Mouse (Mus musculus) stomach, embryonic 15.5 days (tissue): ENCODE measurements around the gene Cdcp2. TPM values are rescaled to one million over a fixed set of nuclear protein-coding genes. Genes with fewer than 3 reads are reported as not detected.
A peak's percentile ranks its signal among the peaks of the same experiment; 100 is the strongest.

Experiments
- ATAC-seq: fragments of 200-750 bp; cut with Nextera tagmentation; 2 replicates; pipeline ENCODE4 v1.8.0; 2017; ENCODE audit warnings: low read depth, moderate number of reproducible peaks, moderate TSS enrichment; ENCODE audit not compliant: insufficient read depth, low FRiP score
- H3K27ac ChIP-seq: fragments of 300-500 bp; sonication (generic); 2 replicates; pipeline ENCODE4 v1.5.1; 2015; ENCODE audit warnings: mild to moderate bottlenecking, inconsistent platforms
- H3K27me3 ChIP-seq: fragments of 300-500 bp; sonication (generic); replicated peaks from 2 replicates; pipeline ENCODE4 v1.6.1; 2015; ENCODE audit warnings: inconsistent platforms
- H3K36me3 ChIP-seq: fragments of 300-500 bp; sonication (generic); 2 replicates; pipeline ENCODE4 v1.6.1; 2015; ENCODE audit warnings: inconsistent platforms
- H3K4me1 ChIP-seq: fragments of 300-500 bp; sonication (generic); 2 replicates; pipeline ENCODE4 v1.6.1; 2015; ENCODE audit warnings: inconsistent platforms
- H3K4me2 ChIP-seq: fragments of 300-500 bp; sonication (generic); 2 replicates; pipeline ENCODE4 v1.6.1; 2015; ENCODE audit warnings: mild to moderate bottlenecking, inconsistent platforms
- H3K4me3 ChIP-seq: fragments of 300-500 bp; sonication (generic); replicated peaks from 2 replicates; pipeline ENCODE4 v1.5.1; 2015; ENCODE audit warnings: inconsistent platforms
- H3K9ac ChIP-seq: fragments of 300-500 bp; sonication (generic); 2 replicates; pipeline ENCODE4 v1.6.1; 2015; ENCODE audit warnings: inconsistent platforms
- H3K9me3 ChIP-seq: fragments of 300-500 bp; sonication (generic); 2 replicates; pipeline ENCODE4 v1.6.1; 2016; ENCODE audit warnings: inconsistent platforms
- WGBS: fragments of 180-500 bp; shearing (Covaris S2); methylation state at CpG from one replicate; pipeline ENCODE4 v1.1.7; 2015; 5-methylcytosine and 5-hydroxymethylcytosine counted together
- polyA plus RNA-seq: library from polyadenylated mRNA; unstranded; fragments of >200 nt; fragmentation: Nextera tagmentation; extraction: Ambion mirVana; gene quantifications from 2 replicates; pipeline ENCODE4 v1.2.1, GENCODE M21; 2015

Gene Cdcp2
- polyA plus RNA-seq, result not detected in 2 replicates

DNA sequence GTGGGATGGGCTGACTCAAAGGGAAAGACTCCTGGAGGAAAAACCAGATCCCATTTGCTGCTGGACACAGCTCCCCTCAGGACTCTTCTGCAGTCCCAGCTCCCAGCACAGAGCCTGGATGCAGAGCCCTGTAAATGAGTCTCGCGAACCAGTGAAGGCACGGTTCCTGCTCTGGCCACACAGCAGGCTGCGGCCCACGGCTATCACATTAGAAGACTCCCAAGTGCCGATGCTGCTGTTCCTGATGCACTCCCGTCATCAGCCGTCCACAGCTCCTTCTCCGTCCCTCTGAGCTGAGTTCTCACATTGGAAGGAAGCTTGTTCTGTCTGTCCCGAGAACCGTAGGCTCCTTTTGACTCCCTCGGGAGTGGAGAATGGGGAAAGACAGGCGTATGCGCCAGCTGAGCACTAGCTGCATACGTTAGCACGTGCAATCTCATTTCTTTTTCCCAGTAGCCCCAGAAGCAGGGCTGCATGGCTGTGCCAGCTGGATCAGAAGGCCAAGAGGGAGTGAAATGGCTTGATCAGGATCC is at the start of gene Cdcp2:
Gene Cdcp2 (plus strand): TSS at position 51 of the 533 bp plus-strand sequence.
- no peaks in the 10 kb centered on the region for H3K36me3 ChIP-seq
- peak within 1 kb of the TSS; percentile 23 for H3K4me2 ChIP-seq
- 63% methylated on average over 16 of the region's 16 CpGs for whole genome bisulfite sequencing
- no peaks in the 10 kb centered on the region for H3K9me3 ChIP-seq
- H3K27me3 ChIP-seq, result no peaks in the 10 kb centered on the region
- H3K27ac ChIP-seq, result no peak within 1 kb of the TSS
- H3K4me3 ChIP-seq, result no peak within 1 kb of the TSS
- peaks cover 6% of the 10 kb centered on the region; the same call in 1 of the 2 replicates for H3K4me1 ChIP-seq
- ATAC-seq, result no peak
- H3K9ac ChIP-seq, result no peak within 1 kb of the TSS

DNA sequence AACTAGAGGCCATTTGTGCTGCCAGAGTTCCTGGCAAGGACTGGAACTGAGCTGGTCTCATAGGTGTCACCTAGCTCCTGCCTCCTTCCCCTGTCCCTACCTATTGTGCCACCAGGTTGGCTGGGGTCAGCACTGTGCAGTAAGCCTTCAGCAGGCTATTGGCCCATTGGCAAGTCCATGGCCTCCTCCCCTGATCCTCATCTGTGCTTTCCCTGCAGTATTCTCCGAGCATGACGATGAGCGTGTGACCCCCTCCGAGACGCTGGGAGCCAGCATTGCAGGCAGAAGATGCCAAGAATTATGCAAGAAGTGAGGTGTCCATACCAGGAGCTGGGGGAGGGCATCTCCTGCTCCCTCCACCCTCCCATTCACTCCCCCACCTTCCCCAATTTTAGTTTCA is 48.9 kb upstream of the Cdcp2 start:
- Histone ChIP-seq H3K9ac (no peak overlapping the region), H3K9me3 (no peaks in the 10 kb centered on the region), H3K27me3 (no peaks in the 10 kb centered on the region), H3K4me3 (no peak overlapping the region), H3K27ac (no peak overlapping the region), H3K36me3 (peaks cover 13% of the 10 kb centered on the region; the same call in 1 of the 2 replicates), H3K4me2 (no peak overlapping the region), H3K4me1 (no peaks in the 10 kb centered on the region)
- ATAC-seq, result no peak
- 88% methylated on average over 5 of the region's 5 CpGs for WGBS

- 85% methylated on average over 11 of the region's 11 CpGs for WGBS
Observed at GRCm38 (mm10) chr4:107048568-107049162, 48.0 kb upstream of the Cdcp2 start.

DNA sequence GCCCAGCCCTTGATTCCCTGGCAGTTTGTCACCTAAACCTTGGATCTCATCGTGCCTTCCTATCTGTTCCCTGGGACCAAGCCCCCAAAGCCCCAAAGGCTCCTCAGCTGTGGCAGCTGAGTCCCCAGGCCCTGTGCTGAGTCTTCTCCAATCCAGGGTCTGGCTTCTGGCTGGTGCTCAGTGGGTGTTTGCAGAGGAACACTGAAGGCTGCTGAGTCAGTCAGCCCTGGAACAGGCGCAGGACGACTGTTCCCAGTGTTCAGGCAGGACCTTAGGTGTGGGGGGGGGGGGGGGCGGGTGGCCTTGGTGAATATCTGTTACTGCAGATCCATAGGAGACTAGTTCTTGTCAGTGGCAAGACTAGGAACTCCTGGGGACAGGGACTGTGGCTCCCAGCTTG is 44.8 kb upstream of the Cdcp2 start:
- Histone ChIP-seq H3K9me3 (no peaks in the 10 kb centered on the region), H3K4me2 (no peak overlapping the region), H3K4me3 (no peak overlapping the region), H3K36me3 (peaks cover 6% of the 10 kb centered on the region; the same call in 1 of the 2 replicates), H3K27me3 (no peaks in the 10 kb centered on the region), H3K27ac (no peak overlapping the region), H3K4me1 (no peaks in the 10 kb centered on the region), H3K9ac (no peak overlapping the region)
- no peak for ATAC-seq
- WGBS, result 62% methylated on average over 4 of the region's 4 CpGs

More at GRCm38 (mm10) chr4:107048568-107049162, 48.0 kb upstream of the Cdcp2 start:
- H3K4me3 ChIP-seq, result no peak overlapping the region
- H3K4me2 ChIP-seq, result no peak overlapping the region
- ATAC-seq, result no peak
- H3K36me3 ChIP-seq, result peaks cover 13% of the 10 kb centered on the region; the same call in 1 of the 2 replicates
- H3K27ac ChIP-seq, result no peak overlapping the region
- no peaks in the 10 kb centered on the region for H3K9me3 ChIP-seq
- H3K9ac ChIP-seq, result no peak overlapping the region
- no peaks in the 10 kb centered on the region for H3K4me1 ChIP-seq
- H3K27me3 ChIP-seq, result no peaks in the 10 kb centered on the region

- Histone ChIP-seq H3K4me2 (no peak overlapping the region), H3K36me3 (peaks cover 11% of the 10 kb centered on the region; the same call in 1 of the 2 replicates), H3K4me3 (no peak overlapping the region), H3K9ac (no peak overlapping the region), H3K4me1 (no peaks in the 10 kb centered on the region), H3K9me3 (no peaks in the 10 kb centered on the region), H3K27me3 (no peaks in the 10 kb centered on the region), H3K27ac (no peak overlapping the region)
- no peak for ATAC-seq
- WGBS, result 53% methylated on average over 5 of the region's 5 CpGs
Observed at GRCm38 (mm10) chr4:107052962-107053553, 43.6 kb upstream of the Cdcp2 start.

DNA sequence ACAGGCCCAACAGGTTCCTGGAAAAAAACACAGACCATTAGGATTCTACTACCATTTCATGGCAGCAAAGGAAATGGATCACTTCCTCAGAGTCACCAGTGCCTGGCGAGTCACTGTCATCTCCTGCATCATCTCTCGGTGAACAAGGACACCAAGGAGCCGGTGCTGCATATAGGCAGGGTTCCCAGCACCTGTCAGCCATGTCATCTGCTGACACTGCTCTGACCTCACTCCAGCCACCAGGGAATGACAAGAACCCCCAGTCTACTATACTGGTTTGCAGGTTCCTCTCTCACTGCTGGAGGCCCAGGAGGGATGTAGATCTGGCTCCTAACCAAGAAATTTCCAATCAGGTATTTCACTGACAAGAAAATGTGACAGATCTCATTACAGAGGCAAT is 40.6 kb upstream of the Cdcp2 start:
- no peaks in the 10 kb centered on the region for H3K4me1 ChIP-seq
- no peak overlapping the region for H3K9ac ChIP-seq
- WGBS, result 87% methylated on average over 3 of the region's 3 CpGs
- H3K27me3 ChIP-seq, result no peaks in the 10 kb centered on the region
- peaks cover 27% of the 10 kb centered on the region for H3K36me3 ChIP-seq
- no peak overlapping the region for H3K4me3 ChIP-seq
- H3K27ac ChIP-seq, result no peak overlapping the region
- no peak for ATAC-seq
- no peak overlapping the region for H3K4me2 ChIP-seq
- H3K9me3 ChIP-seq, result no peaks in the 10 kb centered on the region

DNA sequence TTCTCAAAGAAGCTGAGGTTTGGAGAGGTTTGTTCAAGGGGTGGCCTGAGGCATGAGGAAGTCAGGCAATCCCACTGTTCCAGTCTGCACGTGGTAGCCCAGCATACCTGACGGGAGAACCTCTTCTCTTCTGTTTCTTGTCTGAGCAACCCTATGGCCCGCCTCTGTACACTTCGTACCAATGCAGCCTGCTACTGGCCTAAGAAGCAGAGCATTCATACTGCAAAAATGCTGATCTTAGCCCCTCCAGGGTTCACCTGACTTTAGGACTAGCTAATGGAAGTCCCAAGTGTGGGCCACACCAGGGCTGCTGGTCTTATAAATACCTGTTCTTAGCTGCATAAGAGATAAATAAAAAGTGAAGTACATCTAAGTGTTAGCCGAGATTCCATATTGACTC is 38.3 kb upstream of the Cdcp2 start:
- no peaks in the 10 kb centered on the region for H3K27me3 ChIP-seq
- H3K9me3 ChIP-seq, result no peaks in the 10 kb centered on the region
- no peak overlapping the region for H3K9ac ChIP-seq
- no peaks in the 10 kb centered on the region for H3K4me1 ChIP-seq
- ATAC-seq, result no peak
- H3K4me2 ChIP-seq, result no peak overlapping the region
- no peak overlapping the region for H3K27ac ChIP-seq
- peaks cover 43% of the 10 kb centered on the region for H3K36me3 ChIP-seq
- H3K4me3 ChIP-seq, result no peak overlapping the region
- WGBS, result 85% methylated on average over 5 of the region's 5 CpGs

DNA sequence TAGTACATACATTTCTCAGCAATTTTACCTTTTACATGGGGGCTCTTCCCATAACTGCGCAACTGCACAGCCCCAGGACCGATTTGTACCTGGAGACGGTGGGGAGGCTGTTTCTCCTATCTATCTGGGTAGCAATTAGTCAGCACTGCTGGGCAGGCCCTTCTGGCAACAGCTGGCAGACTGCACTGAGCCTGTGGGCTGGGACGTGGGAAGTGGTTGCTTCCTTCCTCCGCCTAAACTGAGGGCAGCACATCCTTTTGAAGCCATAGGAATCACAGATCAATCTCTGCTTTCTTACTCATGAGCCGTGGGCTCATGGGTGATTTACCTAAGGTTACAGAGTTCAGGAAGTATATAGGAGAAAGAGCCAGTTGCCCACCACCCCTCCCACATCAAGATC is 37.9 kb upstream of the Cdcp2 start:
- no peak overlapping the region for H3K4me2 ChIP-seq
- H3K27ac ChIP-seq, result no peak overlapping the region
- ATAC-seq, result no peak
- H3K9ac ChIP-seq, result no peak overlapping the region
- H3K27me3 ChIP-seq, result no peaks in the 10 kb centered on the region
- no peaks in the 10 kb centered on the region for H3K9me3 ChIP-seq
- no peaks in the 10 kb centered on the region for H3K4me1 ChIP-seq
- H3K36me3 ChIP-seq, result peaks cover 47% of the 10 kb centered on the region
- WGBS, result 79% methylated on average over 6 of the region's 6 CpGs
- no peak overlapping the region for H3K4me3 ChIP-seq

- H3K9me3 ChIP-seq, result no peaks in the 10 kb centered on the region
- no peak overlapping the region for H3K9ac ChIP-seq
- peaks cover 8% of the 10 kb centered on the region; the same call in 1 of the 2 replicates for H3K4me1 ChIP-seq
- H3K27me3 ChIP-seq, result no peaks in the 10 kb centered on the region
- ATAC-seq, result no peak
- peaks cover 46% of the 10 kb centered on the region for H3K36me3 ChIP-seq
- no peak overlapping the region for H3K4me2 ChIP-seq
- WGBS, result 92% methylated on average over 4 of the region's 4 CpGs
- no peak overlapping the region for H3K4me3 ChIP-seq
- H3K27ac ChIP-seq, result no peak overlapping the region
Observed at GRCm38 (mm10) chr4:107061560-107061959, 35.1 kb upstream of the Cdcp2 start.

GRCm38 (mm10) chr4:107063214-107063613 is 33.5 kb upstream of the Cdcp2 start:
- no peak overlapping the region for H3K4me2 ChIP-seq
- H3K4me3 ChIP-seq, result no peak overlapping the region
- 90% methylated on average over 3 of the region's 3 CpGs for WGBS
- H3K27me3 ChIP-seq, result no peaks in the 10 kb centered on the region
- ATAC-seq, result no peak
- no peak overlapping the region for H3K27ac ChIP-seq
- H3K9ac ChIP-seq, result no peak overlapping the region
- H3K36me3 ChIP-seq, result peaks cover 39% of the 10 kb centered on the region
- peaks cover 8% of the 10 kb centered on the region; the same call in 1 of the 2 replicates for H3K4me1 ChIP-seq
- no peaks in the 10 kb centered on the region for H3K9me3 ChIP-seq

- no peaks in the 10 kb centered on the region for H3K9me3 ChIP-seq
- peaks cover 34% of the 10 kb centered on the region for H3K36me3 ChIP-seq
- H3K27ac ChIP-seq, result no peak overlapping the region
- H3K27me3 ChIP-seq, result no peaks in the 10 kb centered on the region
- ATAC-seq, result no peak
- H3K9ac ChIP-seq, result no peak overlapping the region
- peaks cover 8% of the 10 kb centered on the region; the same call in 1 of the 2 replicates for H3K4me1 ChIP-seq
- no peak overlapping the region for H3K4me2 ChIP-seq
- H3K4me3 ChIP-seq, result no peak overlapping the region
- 86% methylated on average over 5 of the region's 5 CpGs for WGBS
Observed at GRCm38 (mm10) chr4:107064394-107065098, 32.1 kb upstream of the Cdcp2 start.
